Mouse (Mus musculus) embryonic facial prominence, embryonic 15.5 days (tissue): ENCODE data around the gene Kctd8. TPM values are rescaled to one million over a fixed set of nuclear protein-coding genes. Genes with fewer than 3 reads are reported as not detected.

Source experiments
- ATAC-seq: fragments of 200-750 bp; cut with Nextera tagmentation; 2 replicates; pipeline ENCODE4 v1.8.0; 2017; ENCODE audit warnings: low read depth, moderate TSS enrichment; ENCODE audit not compliant: insufficient number of reproducible peaks, low FRiP score, low TSS enrichment
- H3K27ac ChIP-seq: fragments of 300-500 bp; sonication (generic); replicated peaks from 2 replicates; pipeline ENCODE4 v1.5.1; 2015; ENCODE audit warnings: mild to moderate bottlenecking, inconsistent platforms
- H3K27me3 ChIP-seq: fragments of 300-500 bp; sonication (generic); 2 replicates; pipeline ENCODE4 v1.6.1; 2015; ENCODE audit warnings: inconsistent platforms
- H3K36me3 ChIP-seq: fragments of 300-500 bp; sonication (generic); 2 replicates; pipeline ENCODE4 v1.6.1; 2015; ENCODE audit warnings: mild to moderate bottlenecking, inconsistent platforms
- H3K4me1 ChIP-seq: fragments of 300-500 bp; sonication (generic); 2 replicates; pipeline ENCODE4 v1.6.1; 2015; ENCODE audit warnings: inconsistent platforms
- H3K4me2 ChIP-seq: fragments of 300-500 bp; sonication (generic); replicated peaks from 2 replicates; pipeline ENCODE4 v1.6.1; 2015; ENCODE audit warnings: mild to moderate bottlenecking, inconsistent platforms
- H3K4me3 ChIP-seq: fragments of 300-500 bp; sonication (generic); replicated peaks from 2 replicates; pipeline ENCODE4 v1.5.1; 2015; ENCODE audit warnings: mild to moderate bottlenecking, inconsistent platforms
- H3K9ac ChIP-seq: fragments of 300-500 bp; sonication (generic); 2 replicates; pipeline ENCODE4 v1.6.1; 2015; ENCODE audit warnings: inconsistent platforms
- H3K9me3 ChIP-seq: fragments of 300-500 bp; sonication (generic); replicated peaks from 2 replicates; pipeline ENCODE4 v1.6.1; 2016; ENCODE audit warnings: inconsistent platforms
- WGBS: fragments of 180-500 bp; shearing (Covaris S2); methylation state at CpG from one replicate; pipeline ENCODE4 v1.1.7; 2015; 5-methylcytosine and 5-hydroxymethylcytosine counted together
- polyA plus RNA-seq: library from polyadenylated mRNA; unstranded; fragments of >200 nt; fragmentation: Nextera tagmentation; extraction: Ambion mirVana; gene quantifications from 2 replicates; pipeline ENCODE4 v1.2.1, GENCODE M21; 2015

Gene Kctd8
- polyA plus RNA-seq = 1.4 and 2.9 TPM in 2 replicates

DNA sequence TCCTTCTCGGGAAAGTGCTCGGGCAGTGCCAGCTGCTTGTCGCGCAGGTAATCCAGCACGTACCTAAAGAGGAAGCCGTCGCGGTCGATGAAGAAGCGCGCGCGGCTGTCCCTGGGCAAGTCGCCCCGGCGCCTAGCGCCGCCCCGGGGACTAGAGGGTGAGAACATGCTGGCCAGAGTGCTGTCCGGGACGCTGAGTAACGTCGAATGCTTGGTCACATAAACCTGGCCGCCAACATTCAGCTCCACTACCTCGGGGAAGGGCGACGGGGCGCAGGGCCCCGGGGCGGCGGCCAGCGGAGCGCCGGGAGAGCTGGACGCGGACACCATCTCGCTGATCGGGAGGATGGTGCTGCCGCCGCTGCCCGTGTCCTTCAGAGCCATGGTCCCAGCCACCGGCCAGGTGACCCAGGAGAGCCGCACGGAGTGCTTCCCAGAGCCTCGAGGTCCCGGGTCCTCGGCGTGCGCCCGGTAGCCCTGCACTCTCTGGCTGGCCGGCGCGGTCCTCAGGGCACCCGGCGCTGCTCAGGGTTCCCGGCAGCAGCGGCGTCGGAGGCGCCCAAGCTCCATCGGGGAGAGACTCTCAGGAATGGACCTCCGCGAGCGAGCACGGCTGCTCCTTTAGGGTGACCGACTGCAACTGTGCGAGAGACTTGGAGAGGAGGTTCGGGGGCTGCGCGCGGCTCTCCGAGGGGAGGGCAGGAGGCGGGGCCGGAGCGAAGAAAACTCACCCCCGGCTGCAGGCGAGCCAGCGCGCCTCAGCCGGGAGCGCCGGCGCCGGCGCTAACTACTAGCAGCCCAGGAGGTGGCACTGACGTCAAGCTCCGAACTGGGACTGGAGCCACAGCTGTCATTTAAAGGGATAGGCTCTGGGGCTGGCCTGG is at the start of gene Kctd8:
TSS of gene Kctd8 (minus strand) at position 761 of the 883 bp plus-strand sequence.
- WGBS = under 1% methylated on average over 87 of the region's 87 CpGs
- Histone ChIP-seq H3K27ac (no peak within 1 kb of the TSS), H3K9me3 (no peaks in the 10 kb centered on the region), H3K27me3 (peaks cover 25% of the 10 kb centered on the region), H3K4me3 (peak within 1 kb of the TSS; percentile 56), H3K9ac (0 out of 2 replicates have a peak within 1 kb of the TSS, but pooled peaks have one; percentile 4), H3K36me3 (no peaks in the 10 kb centered on the region), H3K4me2 (peak within 1 kb of the TSS; percentile 95), H3K4me1 (peaks cover 16% of the 10 kb centered on the region)
- ATAC-seq = peak; percentile 87

- H3K9me3 ChIP-seq = no peaks in the 10 kb centered on the region
- H3K36me3 ChIP-seq = no peaks in the 10 kb centered on the region
- H3K4me1 ChIP-seq = no peaks in the 10 kb centered on the region
- H3K27me3 ChIP-seq = no peaks in the 10 kb centered on the region
- no peak overlapping the region for H3K27ac ChIP-seq
- 85% methylated on average over 4 of the region's 4 CpGs for WGBS
- ATAC-seq = no peak
- H3K9ac ChIP-seq = no peak overlapping the region
- H3K4me2 ChIP-seq = no peak overlapping the region
- no peak overlapping the region for H3K4me3 ChIP-seq
Measured at GRCm38 (mm10) chr5:69379072-69379471, 37.6 kb upstream of the Kctd8 start.

DNA sequence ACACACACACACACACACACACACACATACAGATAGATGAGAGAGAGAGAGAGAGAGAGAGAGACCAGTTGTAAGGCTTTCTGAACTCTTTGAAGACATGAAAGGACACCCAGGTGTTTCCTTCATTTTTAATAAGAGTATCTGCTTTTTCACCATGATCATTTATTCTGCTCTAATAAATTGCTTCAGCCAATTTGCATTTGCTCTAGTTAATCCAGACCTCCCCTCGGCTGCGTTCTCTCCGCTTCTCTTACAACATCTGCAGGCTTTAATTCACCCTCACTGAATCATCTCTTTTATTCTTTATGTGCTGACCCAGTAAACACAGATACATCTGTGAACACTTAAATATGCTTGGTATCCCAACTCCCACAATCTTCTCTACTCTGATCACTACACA is 9.1 kb upstream of the Kctd8 start:
- Histone ChIP-seq H3K9me3 (no peaks in the 10 kb centered on the region), H3K27me3 (no peaks in the 10 kb centered on the region), H3K9ac (no peak overlapping the region), H3K4me1 (no peaks in the 10 kb centered on the region), H3K4me3 (no peak overlapping the region), H3K4me2 (no peak overlapping the region), H3K27ac (no peak overlapping the region), H3K36me3 (no peaks in the 10 kb centered on the region)
- no peak for ATAC-seq
- WGBS = 64% methylated on average over 3 of the region's 3 CpGs

- H3K36me3 ChIP-seq = no peaks in the 10 kb centered on the region
- H3K27me3 ChIP-seq = peaks cover 25% of the 10 kb centered on the region
- under 1% methylated on average over 44 of the region's 44 CpGs for WGBS
- peaks cover 16% of the 10 kb centered on the region for H3K4me1 ChIP-seq
- H3K4me3 ChIP-seq = peak overlapping the region; percentile 56
- H3K4me2 ChIP-seq = peak overlapping the region; percentile 95
- peak; percentile 43; the same call in 1 of the 2 replicates for ATAC-seq
- H3K27ac ChIP-seq = no peak overlapping the region
- H3K9ac ChIP-seq = 0 out of 2 replicates have a peak overlapping the region, but pooled peaks have one; percentile 4
- H3K9me3 ChIP-seq = no peaks in the 10 kb centered on the region
Measured at GRCm38 (mm10) chr5:69340102-69340918, 1.2 kb downstream of the Kctd8 start.

- ATAC-seq = no peak
- Histone ChIP-seq H3K4me2 (peak overlapping the region; percentile 95), H3K4me1 (peaks cover 16% of the 10 kb centered on the region), H3K9me3 (no peaks in the 10 kb centered on the region), H3K27ac (no peak overlapping the region), H3K36me3 (no peaks in the 10 kb centered on the region), H3K4me3 (peak overlapping the region; percentile 56; the same call in 1 of the 2 replicates), H3K9ac (no peak overlapping the region), H3K27me3 (peaks cover 25% of the 10 kb centered on the region)
- 69% methylated on average over 6 of the region's 6 CpGs for WGBS
Measured at GRCm38 (mm10) chr5:69339623-69339970, 1.9 kb downstream of the Kctd8 start.

- no peak for ATAC-seq
- H3K4me3 ChIP-seq = peak overlapping the region; percentile 56; the same call in 1 of the 2 replicates
Measured at GRCm38 (mm10) chr5:69338916-69339622, 2.4 kb downstream of the Kctd8 start.

GRCm38 (mm10) chr5:69327561-69327960 is 13.9 kb downstream of the Kctd8 start:
- no peak for ATAC-seq
- H3K9me3 ChIP-seq = no peaks in the 10 kb centered on the region
- H3K4me1 ChIP-seq = no peaks in the 10 kb centered on the region
- no peak overlapping the region for H3K4me3 ChIP-seq
- no peak overlapping the region for H3K27ac ChIP-seq
- WGBS = 67% methylated on average over 4 of the region's 4 CpGs
- H3K27me3 ChIP-seq = no peaks in the 10 kb centered on the region
- no peak overlapping the region for H3K4me2 ChIP-seq
- H3K9ac ChIP-seq = no peak overlapping the region
- H3K36me3 ChIP-seq = no peaks in the 10 kb centered on the region

More at GRCm38 (mm10) chr5:69338916-69339622, 2.4 kb downstream of the Kctd8 start:
- Histone ChIP-seq H3K36me3 (no peaks in the 10 kb centered on the region), H3K4me1 (peaks cover 16% of the 10 kb centered on the region), H3K9me3 (no peaks in the 10 kb centered on the region), H3K27ac (no peak overlapping the region), H3K9ac (no peak overlapping the region), H3K4me2 (0 out of 2 replicates have a peak overlapping the region, but pooled peaks have one; percentile 95), H3K27me3 (peaks cover 25% of the 10 kb centered on the region)
- WGBS = 32% methylated on average over 4 of the region's 4 CpGs

DNA sequence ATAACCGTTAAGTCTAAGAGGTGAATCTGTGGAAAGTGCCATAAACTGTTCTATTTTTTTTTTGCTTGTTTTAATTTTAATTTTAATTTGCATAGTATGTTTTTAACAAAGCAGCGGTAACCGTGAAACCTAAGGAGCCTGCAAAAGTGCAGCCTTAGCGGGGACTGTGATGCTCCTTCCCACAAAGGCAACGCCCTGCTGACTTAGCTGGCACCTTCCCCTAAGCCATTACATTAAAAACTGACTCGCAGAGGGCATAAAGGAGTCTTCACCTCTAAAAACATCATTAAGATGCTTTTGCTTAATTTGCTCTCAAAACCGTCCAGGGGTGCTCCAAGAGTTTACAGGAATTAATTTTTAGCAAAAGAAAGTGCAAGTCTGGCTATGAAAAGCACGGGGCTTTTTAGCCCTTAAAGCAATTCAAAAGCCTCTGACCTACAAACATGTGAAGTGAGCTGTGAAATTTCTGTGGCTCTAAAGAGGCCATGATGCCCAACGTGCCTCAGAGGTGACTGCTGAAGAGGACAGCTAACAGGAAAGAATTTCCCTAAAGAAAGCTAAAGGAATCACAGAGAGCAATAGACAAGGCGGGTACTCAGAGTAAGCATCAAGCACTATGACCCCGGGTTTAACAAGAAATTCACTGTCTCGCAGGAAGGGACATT is 16.8 kb downstream of the Kctd8 start:
- Histone ChIP-seq H3K4me3 (no peak overlapping the region), H3K27ac (no peak overlapping the region), H3K9me3 (no peaks in the 10 kb centered on the region), H3K36me3 (no peaks in the 10 kb centered on the region), H3K4me2 (no peak overlapping the region), H3K4me1 (no peaks in the 10 kb centered on the region), H3K27me3 (no peaks in the 10 kb centered on the region), H3K9ac (no peak overlapping the region)
- no peak for ATAC-seq
- 63% methylated on average over 12 of the region's 12 CpGs for WGBS

GRCm38 (mm10) chr5:69312611-69313010 is 28.9 kb downstream of the Kctd8 start:
- Histone ChIP-seq H3K9ac (no peak overlapping the region), H3K4me1 (no peaks in the 10 kb centered on the region), H3K27ac (no peak overlapping the region), H3K9me3 (no peaks in the 10 kb centered on the region), H3K36me3 (no peaks in the 10 kb centered on the region), H3K4me3 (no peak overlapping the region), H3K4me2 (no peak overlapping the region), H3K27me3 (no peaks in the 10 kb centered on the region)
- ATAC-seq = no peak
- WGBS = 69% methylated on average over 7 of the region's 7 CpGs

GRCm38 (mm10) chr5:69301665-69302064 is 39.8 kb downstream of the Kctd8 start:
- H3K4me3 ChIP-seq = no peak overlapping the region
- H3K4me1 ChIP-seq = no peaks in the 10 kb centered on the region
- no peaks in the 10 kb centered on the region for H3K36me3 ChIP-seq
- H3K4me2 ChIP-seq = no peak overlapping the region
- no peak overlapping the region for H3K9ac ChIP-seq
- ATAC-seq = no peak
- H3K27ac ChIP-seq = no peak overlapping the region
- H3K27me3 ChIP-seq = no peaks in the 10 kb centered on the region
- WGBS = 3% methylated on average over 1 of the region's 1 CpGs
- H3K9me3 ChIP-seq = no peaks in the 10 kb centered on the region
